Comparison of ENCODE assay signal across 15 mouse cellular contexts in the genomic region with DNA sequence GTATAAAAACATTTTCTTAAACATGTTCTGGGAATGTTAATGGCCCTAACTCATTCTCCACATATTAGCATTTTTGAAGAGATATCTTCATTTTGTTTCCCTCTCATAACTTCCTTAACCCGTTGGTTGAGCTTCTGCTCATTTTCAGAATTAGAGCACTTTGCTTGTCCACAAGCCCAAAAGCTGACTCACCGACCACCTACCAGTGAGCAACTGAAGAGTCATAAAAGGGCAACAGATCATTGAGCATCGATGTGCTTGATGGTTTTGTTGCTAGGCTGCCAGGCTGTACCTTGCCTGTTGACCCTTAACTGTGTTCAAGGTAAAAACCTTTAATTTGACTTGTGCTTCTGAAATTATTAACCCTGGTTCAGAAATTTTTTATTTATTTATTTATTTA.
"Had no signal": no experiment of that assay in that cellular context is flagged by ENCODE, and none has a peak within 500 bp of the region (broad histone marks: within the 10 kb centered on the region; RNA-seq: fewer than 3 reads in every experiment).

No protein-coding gene starts in this region.

- H3K36me3 ChIP-seq: limb, embryonic 10.5 days; limb, embryonic 13.5 days; liver, embryonic 12.5 days; liver, embryonic 15.5 days had no signal

- H3K27ac ChIP-seq: kidney, postnatal 0 days; limb, embryonic 10.5 days; limb, embryonic 13.5 days; liver, embryonic 12.5 days; liver, embryonic 15.5 days had no signal

- ATAC-seq: liver, embryonic 12.5 days had no signal

- H3K4me1 ChIP-seq: limb, embryonic 10.5 days; limb, embryonic 13.5 days; liver, embryonic 12.5 days; liver, embryonic 15.5 days had no signal

- H3K4me3 ChIP-seq: limb, embryonic 10.5 days; limb, embryonic 13.5 days; liver, embryonic 12.5 days; liver, embryonic 15.5 days had no signal

- H3K9me3 ChIP-seq: limb, embryonic 10.5 days; limb, embryonic 13.5 days; liver, embryonic 12.5 days; liver, embryonic 15.5 days had no signal

- H3K9ac ChIP-seq: limb, embryonic 13.5 days; liver, embryonic 12.5 days; liver, embryonic 15.5 days had no signal

- H3K27me3 ChIP-seq: limb, embryonic 13.5 days; liver, embryonic 12.5 days; liver, embryonic 15.5 days had no signal

- DNase-seq: kidney, adult 9 months; kidney, postnatal 25 days; liver; lung, adult 18-20 months; lung, postnatal 14 days; lung, postnatal 4 days; midbrain, embryonic 14.5 days; thymus, adult 18-20 months; thymus, postnatal 36 days had no signal

- H3K4me2 ChIP-seq: limb, embryonic 13.5 days; liver, embryonic 12.5 days; liver, embryonic 15.5 days; midbrain, embryonic 11.5 days had no signal
